Mouse (Mus musculus) limb, embryonic 14.5 days (tissue): Measurements from ENCODE around the gene Fbxo34. TPM values are rescaled to one million over a fixed set of nuclear protein-coding genes. Genes with fewer than 3 reads are reported as not detected.

Experiments
- ATAC-seq: fragments of 200-750 bp; cut with Nextera tagmentation; 2 replicates; pipeline ENCODE4 v1.8.0; 2017; ENCODE audit warnings: low read depth, moderate number of reproducible peaks, moderate TSS enrichment; ENCODE audit not compliant: low FRiP score
- DNase-seq: peaks from one replicate; pipeline ENCODE4 v3.0.0-alpha.2; 2015; ENCODE audit warnings: low spot score
- H3K27ac ChIP-seq: fragments of 300-500 bp; sonication (generic); replicated peaks from 2 replicates; pipeline ENCODE4 v1.5.1; 2014; ENCODE audit warnings: low read depth, mild to moderate bottlenecking, low read length, moderate library complexity, mixed read lengths
- H3K27me3 ChIP-seq: fragments of 300-500 bp; sonication (generic); 2 replicates; pipeline ENCODE4 v1.6.1; 2014; ENCODE audit warnings: low read length, mixed read lengths; ENCODE audit not compliant: control insufficient read depth, insufficient read depth
- H3K36me3 ChIP-seq: fragments of 300-500 bp; sonication (generic); 2 replicates; pipeline ENCODE4 v1.6.1; 2014; ENCODE audit warnings: mild to moderate bottlenecking, low read length, moderate library complexity, mixed read lengths; ENCODE audit not compliant: control insufficient read depth, insufficient read depth
- H3K4me1 ChIP-seq: fragments of 300-500 bp; sonication (generic); 2 replicates; pipeline ENCODE4 v1.6.1; 2014; ENCODE audit warnings: antibody characterized with exemption, low read length, mixed read lengths; ENCODE audit not compliant: control insufficient read depth, insufficient read depth
- H3K4me2 ChIP-seq: fragments of 300-500 bp; sonication (generic); replicated peaks from 2 replicates; pipeline ENCODE4 v1.6.1; 2014; ENCODE audit warnings: low read depth, mild to moderate bottlenecking, low read length, moderate library complexity; ENCODE audit not compliant: severe bottlenecking
- H3K4me3 ChIP-seq: fragments of 300-500 bp; sonication (generic); replicated peaks from 2 replicates; pipeline ENCODE4 v1.5.1; 2014; ENCODE audit warnings: low read length
- H3K9ac ChIP-seq: fragments of 300-500 bp; sonication (generic); 2 replicates; pipeline ENCODE4 v1.6.1; 2014; ENCODE audit warnings: mild to moderate bottlenecking, low read depth, low read length, moderate library complexity; ENCODE audit not compliant: severe bottlenecking
- H3K9me3 ChIP-seq: fragments of 300-500 bp; sonication (generic); 2 replicates; pipeline ENCODE4 v1.6.1; 2016; ENCODE audit warnings: low read length; ENCODE audit not compliant: control insufficient read depth
- POLR2A ChIP-seq: fragments of 200-500 bp; IDR thresholded peaks from 2 replicates; pipeline ENCODE4 v1.8.0; 2012; ENCODE audit warnings: inconsistent platforms, mild to moderate bottlenecking, moderate library complexity, borderline replicate concordance; ENCODE audit not compliant: insufficient read depth, insufficient read length; ENCODE audit errors: extremely low read depth
- WGBS: fragments of 180-500 bp; shearing (Covaris S2); extraction: QIAGEN DNeasy Blood & Tissue Kit; methylation state at CpG from one replicate; pipeline ENCODE4 v1.1.7; 2014; 5-methylcytosine and 5-hydroxymethylcytosine counted together
- polyA plus RNA-seq, 2 experiments: library from polyadenylated mRNA; depleted of rRNA in 1 of 2; stranded (reverse) in 1 of 2; unstranded in 1 of 2; fragments of >200 nt; fragmentation: Nextera tagmentation in 1 of 2; extraction: Ambion mirVana in 1 of 2; gene quantifications; 2 replicates each; pipeline versions ENCODE4 v1.2.1 to v1.2.3; 2012 to 2014

Fbxo34 gene
- polyA plus RNA-seq, 2 experiments: 19.0 to 26.0 TPM

- no peak overlapping the region for H3K4me3 ChIP-seq
- WGBS: 50% methylated on average over 4 of the region's 4 CpGs
- ATAC-seq: no peak
- H3K27ac ChIP-seq: no peak overlapping the region
- H3K4me2 ChIP-seq: no peak overlapping the region
- H3K9ac ChIP-seq: no peak overlapping the region
- TF ChIP-seq POLR2A: no peak
- DNase-seq: no peak
- H3K27me3 ChIP-seq: no peaks in the 10 kb centered on the region
- no peaks in the 10 kb centered on the region for H3K9me3 ChIP-seq
- peaks cover 3% of the 10 kb centered on the region; the same call in 1 of the 2 replicates for H3K4me1 ChIP-seq
- no peaks in the 10 kb centered on the region for H3K36me3 ChIP-seq
These were observed 60.0 kb downstream of the Fbxo34 start for GRCm38 (mm10) chr14:47510244-47510643.

- H3K36me3 ChIP-seq: no peaks in the 10 kb centered on the region
- no peak for DNase-seq
- peaks cover 3% of the 10 kb centered on the region; the same call in 1 of the 2 replicates for H3K4me1 ChIP-seq
- no peak overlapping the region for H3K27ac ChIP-seq
- no peak overlapping the region for H3K4me3 ChIP-seq
- TF ChIP-seq POLR2A: no peak
- ATAC-seq: no peak
- H3K9me3 ChIP-seq: no peaks in the 10 kb centered on the region
- WGBS: 97% methylated on average over 3 of the region's 3 CpGs
- no peaks in the 10 kb centered on the region for H3K27me3 ChIP-seq
- no peak overlapping the region for H3K4me2 ChIP-seq
- no peak overlapping the region for H3K9ac ChIP-seq
These were observed 63.4 kb downstream of the Fbxo34 start for GRCm38 (mm10) chr14:47513606-47514005.

- Histone ChIP-seq H3K27ac (no peak overlapping the region), H3K9me3 (no peaks in the 10 kb centered on the region), H3K4me2 (no peak overlapping the region), H3K4me1 (peaks cover 3% of the 10 kb centered on the region; the same call in 1 of the 2 replicates), H3K27me3 (no peaks in the 10 kb centered on the region), H3K9ac (no peak overlapping the region), H3K36me3 (no peaks in the 10 kb centered on the region), H3K4me3 (no peak overlapping the region)
- ATAC-seq: no peak
- no peak for DNase-seq
- WGBS: 65% methylated on average over 7 of the region's 7 CpGs
- no peak for TF ChIP-seq POLR2A
These were observed 64.7 kb downstream of the Fbxo34 start for GRCm38 (mm10) chr14:47514816-47515453.

GRCm38 (mm10) chr14:47515636-47516035 lies 65.4 kb downstream of the Fbxo34 start:
- ATAC-seq: no peak
- Histone ChIP-seq H3K9me3 (no peaks in the 10 kb centered on the region), H3K27me3 (no peaks in the 10 kb centered on the region), H3K4me2 (no peak overlapping the region), H3K4me1 (no peaks in the 10 kb centered on the region), H3K4me3 (no peak overlapping the region), H3K27ac (no peak overlapping the region), H3K36me3 (no peaks in the 10 kb centered on the region), H3K9ac (no peak overlapping the region)
- no peak for TF ChIP-seq POLR2A
- 91% methylated on average over 8 of the region's 8 CpGs for WGBS
- DNase-seq: no peak

- ATAC-seq (no peak), DNase-seq (no peak)
- Histone ChIP-seq H3K27ac (no peak overlapping the region), H3K4me3 (no peak overlapping the region), H3K9ac (no peak overlapping the region), H3K36me3 (no peaks in the 10 kb centered on the region), H3K27me3 (no peaks in the 10 kb centered on the region), H3K4me2 (no peak overlapping the region), H3K9me3 (no peaks in the 10 kb centered on the region), H3K4me1 (no peaks in the 10 kb centered on the region)
- TF ChIP-seq POLR2A: no peak
- WGBS: 76% methylated on average over 6 of the region's 6 CpGs
These were observed 66.5 kb downstream of the Fbxo34 start for GRCm38 (mm10) chr14:47516755-47517154.
